Mouse (Mus musculus) heart, embryonic 16.5 days (tissue): ENCODE measurements around the gene Nhlrc4. TPM values are rescaled to one million over a fixed set of nuclear protein-coding genes. Genes with fewer than 3 reads are reported as not detected.
A peak's percentile ranks its signal among the peaks of the same experiment; 100 is the strongest.

Experiments used
- ATAC-seq: fragments of 200-750 bp; cut with Nextera tagmentation; replicated peaks from 2 replicates; pipeline ENCODE4 v1.8.0; 2017; ENCODE audit warnings: moderate number of reproducible peaks; ENCODE audit not compliant: insufficient read depth, low FRiP score; ENCODE audit errors: extremely low read depth
- H3K27ac ChIP-seq: fragments of 300-500 bp; sonication (generic); 2 replicates; pipeline ENCODE4 v1.5.1; 2014; ENCODE audit warnings: mild to moderate bottlenecking, low read length, control low read depth, moderate library complexity
- H3K27me3 ChIP-seq: fragments of 300-500 bp; sonication (generic); 2 replicates; pipeline ENCODE4 v1.6.1; 2014; ENCODE audit warnings: low read length, mixed read lengths; ENCODE audit not compliant: control insufficient read depth, insufficient read depth
- H3K36me3 ChIP-seq: fragments of 300-500 bp; sonication (generic); 2 replicates; pipeline ENCODE4 v1.6.1; 2014; ENCODE audit not compliant: control insufficient read depth, insufficient read depth
- H3K4me1 ChIP-seq: fragments of 300-500 bp; sonication (generic); 2 replicates; pipeline ENCODE4 v1.6.1; 2014; ENCODE audit warnings: low read length, mixed read lengths; ENCODE audit not compliant: control insufficient read depth, insufficient read depth
- H3K4me2 ChIP-seq: fragments of 300-500 bp; sonication (generic); 2 replicates; pipeline ENCODE4 v1.6.1; 2014; ENCODE audit warnings: low read depth, mild to moderate bottlenecking, control low read depth, low read length
- H3K4me3 ChIP-seq: fragments of 300-500 bp; sonication (generic); 2 replicates; pipeline ENCODE4 v1.5.1; 2014; ENCODE audit warnings: mild to moderate bottlenecking, control low read depth, low read length
- H3K9ac ChIP-seq: fragments of 300-500 bp; sonication (generic); 2 replicates; pipeline ENCODE4 v1.6.1; 2014; ENCODE audit warnings: low read length, control low read depth
- H3K9me3 ChIP-seq: fragments of 300-500 bp; sonication (generic); replicated peaks from 2 replicates; pipeline ENCODE4 v1.6.1; 2016; ENCODE audit warnings: low read length; ENCODE audit not compliant: control insufficient read depth
- WGBS: fragments of 180-500 bp; shearing (Covaris S2); extraction: QIAGEN DNeasy Blood & Tissue Kit; methylation state at CpG from one replicate; pipeline ENCODE4 v1.1.7; 2014; 5-methylcytosine and 5-hydroxymethylcytosine counted together
- polyA plus RNA-seq: library from polyadenylated mRNA; unstranded; fragments of >200 nt; fragmentation: Nextera tagmentation; extraction: Ambion mirVana; gene quantifications from 2 replicates; pipeline ENCODE4 v1.2.1, GENCODE M21; 2015

Gene Nhlrc4
- polyA plus RNA-seq, 1 experiment from 2014 or later, result 0.11 TPM

DNA sequence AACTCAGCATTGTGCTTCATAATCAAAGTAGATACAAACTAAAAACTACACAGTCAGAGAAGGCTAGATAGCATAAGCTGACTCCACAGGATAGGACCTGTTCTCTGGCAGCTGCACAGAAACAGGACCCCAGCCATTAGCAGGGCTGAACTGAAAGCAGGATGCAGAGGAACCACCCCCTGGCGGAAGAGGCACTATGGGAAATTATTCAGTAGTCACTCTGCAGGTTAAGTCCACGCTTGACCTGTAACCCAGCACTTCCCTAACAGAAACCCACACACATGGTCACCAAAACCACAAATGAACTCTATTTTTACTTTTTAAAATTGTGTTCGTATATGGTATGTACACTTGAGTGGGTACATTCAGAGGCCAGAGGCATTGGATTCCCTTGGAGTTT lies 41.7 kb downstream of the Nhlrc4 start:
- Histone ChIP-seq H3K4me1 (no peaks in the 10 kb centered on the region), H3K9me3 (no peaks in the 10 kb centered on the region), H3K9ac (no peak overlapping the region), H3K4me3 (no peak overlapping the region), H3K27me3 (no peaks in the 10 kb centered on the region), H3K27ac (no peak overlapping the region), H3K36me3 (0 out of 2 replicates have a peak, but pooled peaks cover 5% of the 10 kb centered on the region), H3K4me2 (no peak overlapping the region)
- WGBS, result 78% methylated on average over 3 of the region's 3 CpGs
- ATAC-seq, result no peak

DNA sequence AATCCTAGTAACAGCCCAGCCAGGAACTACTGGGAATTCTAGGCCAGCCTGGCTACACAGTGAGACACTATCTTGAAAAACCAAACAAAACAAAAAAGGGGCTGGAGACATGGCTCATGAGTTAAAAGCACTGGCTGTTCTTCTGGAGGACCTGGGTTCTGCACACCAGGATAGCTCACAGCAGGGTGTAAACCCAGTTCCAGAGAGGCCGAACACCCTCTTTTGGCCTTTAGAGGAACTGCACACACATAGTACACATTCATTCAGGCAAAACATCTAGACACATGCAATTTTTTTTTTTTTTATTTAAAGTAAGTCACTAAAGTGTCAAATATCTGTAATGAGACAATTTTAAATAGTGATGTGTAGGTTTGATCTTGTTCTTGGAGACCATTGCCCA lies 44.6 kb downstream of the Nhlrc4 start:
- no peak overlapping the region for H3K9ac ChIP-seq
- no peak overlapping the region for H3K27ac ChIP-seq
- H3K4me3 ChIP-seq, result no peak overlapping the region
- H3K27me3 ChIP-seq, result no peaks in the 10 kb centered on the region
- H3K4me1 ChIP-seq, result no peaks in the 10 kb centered on the region
- H3K4me2 ChIP-seq, result no peak overlapping the region
- WGBS, result 95% methylated on average over 1 of the region's 1 CpGs
- no peak for ATAC-seq
- no peaks in the 10 kb centered on the region for H3K9me3 ChIP-seq
- H3K36me3 ChIP-seq, result 0 out of 2 replicates have a peak, but pooled peaks cover 5% of the 10 kb centered on the region

DNA sequence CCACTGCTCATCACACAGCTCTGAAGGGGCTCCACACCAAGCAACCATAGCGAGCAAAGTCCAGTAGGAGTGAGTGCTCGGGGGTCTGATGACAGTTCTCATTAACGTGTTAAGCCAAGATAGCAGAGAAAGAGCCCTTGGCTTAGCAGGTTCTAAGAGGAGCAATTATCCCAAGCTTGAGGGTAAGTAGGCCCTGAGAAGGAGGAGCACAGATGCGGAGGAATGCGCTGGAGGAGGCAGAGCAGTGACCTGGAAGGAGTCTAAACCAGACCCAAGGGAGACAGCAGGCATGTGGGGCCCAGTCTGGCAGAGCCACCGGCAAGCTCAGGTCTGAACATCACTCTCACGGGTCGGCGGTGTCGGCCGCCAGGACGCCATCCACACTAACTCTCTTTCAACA lies 48.9 kb downstream of the Nhlrc4 start:
- Histone ChIP-seq H3K9ac (no peak overlapping the region), H3K4me2 (no peak overlapping the region), H3K4me3 (no peak overlapping the region), H3K27ac (no peak overlapping the region), H3K9me3 (no peaks in the 10 kb centered on the region), H3K36me3 (0 out of 2 replicates have a peak, but pooled peaks cover 5% of the 10 kb centered on the region), H3K27me3 (no peaks in the 10 kb centered on the region), H3K4me1 (0 out of 2 replicates have a peak, but pooled peaks cover 2% of the 10 kb centered on the region)
- no peak for ATAC-seq
- WGBS, result 58% methylated on average over 12 of the region's 12 CpGs

DNA sequence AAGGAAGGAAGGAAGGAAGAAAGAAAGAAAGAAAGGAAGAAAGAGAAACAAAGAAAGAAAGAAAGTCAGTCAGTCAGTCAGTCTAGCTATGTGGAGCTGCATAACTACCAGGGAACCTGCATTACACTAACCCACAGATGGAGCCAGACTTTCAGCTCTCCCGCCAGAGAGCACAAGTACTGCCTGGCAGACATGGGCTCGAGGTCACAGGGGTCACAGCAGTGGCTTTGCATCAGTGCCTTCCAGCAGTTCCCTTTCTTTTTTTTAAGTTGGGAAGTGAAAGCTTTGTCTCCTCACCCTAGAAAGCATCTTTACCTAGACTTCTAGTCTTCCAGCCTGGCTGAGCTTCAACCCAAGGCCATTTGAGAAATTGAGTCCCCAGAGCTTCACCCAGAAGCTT lies 49.3 kb downstream of the Nhlrc4 start:
- no peak for ATAC-seq
- WGBS, result 38% methylated on average over 2 of the region's 2 CpGs
- Histone ChIP-seq H3K4me2 (no peak overlapping the region), H3K9me3 (no peaks in the 10 kb centered on the region), H3K9ac (no peak overlapping the region), H3K36me3 (0 out of 2 replicates have a peak, but pooled peaks cover 4% of the 10 kb centered on the region), H3K27ac (no peak overlapping the region), H3K4me1 (0 out of 2 replicates have a peak, but pooled peaks cover 2% of the 10 kb centered on the region), H3K4me3 (no peak overlapping the region), H3K27me3 (no peaks in the 10 kb centered on the region)

DNA sequence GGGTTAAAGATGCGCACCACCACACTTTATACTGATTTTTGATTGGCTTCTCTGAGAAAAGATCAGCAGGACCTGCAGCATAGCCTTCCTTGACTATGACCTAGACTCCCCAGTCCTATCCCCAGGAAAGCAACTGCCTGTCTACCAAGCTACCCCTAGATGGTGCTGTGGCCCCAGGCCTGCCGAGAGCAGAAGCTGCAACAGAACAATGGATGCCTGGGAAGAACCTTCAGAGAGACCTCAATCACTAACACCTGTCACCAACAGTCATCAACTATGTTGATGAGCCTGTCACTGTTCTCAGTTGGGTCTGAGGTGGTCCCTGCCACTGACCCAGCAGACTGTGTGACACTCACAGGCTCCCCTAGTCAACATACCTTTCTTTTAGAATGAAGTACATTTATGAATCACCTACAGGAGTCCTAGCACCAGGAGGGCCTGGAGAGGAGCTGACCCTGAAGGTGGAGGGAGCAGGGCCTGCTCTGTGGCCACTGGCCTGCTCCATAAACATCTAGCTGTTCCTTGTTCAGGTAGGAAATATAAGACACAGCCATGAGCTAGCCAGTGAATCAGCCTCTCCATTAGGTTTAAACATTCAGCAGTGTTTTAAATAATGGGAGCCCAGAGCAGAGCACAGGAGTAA lies 50.7 kb downstream of the Nhlrc4 start:
- H3K36me3 ChIP-seq, result 0 out of 2 replicates have a peak, but pooled peaks cover 7% of the 10 kb centered on the region
- 34% methylated on average over 2 of the region's 2 CpGs for WGBS
- H3K9ac ChIP-seq, result no peak overlapping the region
- no peaks in the 10 kb centered on the region for H3K9me3 ChIP-seq
- no peak overlapping the region for H3K4me2 ChIP-seq
- peak; percentile 83 for ATAC-seq
- 0 out of 2 replicates have a peak, but pooled peaks cover 2% of the 10 kb centered on the region for H3K4me1 ChIP-seq
- no peaks in the 10 kb centered on the region for H3K27me3 ChIP-seq
- H3K27ac ChIP-seq, result no peak overlapping the region
- no peak overlapping the region for H3K4me3 ChIP-seq

Other genes starting within 250 kb of the Nhlrc4 start
- 0.60 and 2.2 TPM in 2 replicates for gene Gng13, start 227.8 kb downstream of the Nhlrc4 start, polyA plus RNA-seq
- 16.7 and 17.2 TPM in 2 replicates for gene Chtf18, start 217.5 kb downstream of the Nhlrc4 start, polyA plus RNA-seq
- 12.7 and 13.7 TPM in 2 replicates for gene Rpusd1, start 217.3 kb downstream of the Nhlrc4 start, polyA plus RNA-seq
- 0.16 TPM in 2 replicates for gene Mslnl, start 208.9 kb downstream of the Nhlrc4 start, polyA plus RNA-seq
- gene Msln, start 190.6 kb downstream of the Nhlrc4 start, polyA plus RNA-seq, result 50.0 and 51.1 TPM in 2 replicates
- gene Narfl, start 171.2 kb downstream of the Nhlrc4 start, polyA plus RNA-seq, result 38.3 and 39.7 TPM in 2 replicates
- gene Haghl, start 159.3 kb downstream of the Nhlrc4 start, polyA plus RNA-seq, result 51.4 and 55.2 TPM in 2 replicates
- gene Ccdc78, start 158.4 kb downstream of the Nhlrc4 start, polyA plus RNA-seq, result 0.53 and 0.80 TPM in 2 replicates
- 65.1 and 68.9 TPM in 2 replicates for gene Fam173a, start 152.1 kb downstream of the Nhlrc4 start, polyA plus RNA-seq
- 0.26 and 0.54 TPM in 2 replicates for gene AC134908.4, start 149.3 kb downstream of the Nhlrc4 start, polyA plus RNA-seq
- 25.6 and 26.9 TPM in 2 replicates for gene Metrn, start 147.8 kb downstream of the Nhlrc4 start, polyA plus RNA-seq
- 0.75 and 0.81 TPM in 2 replicates for gene Fbxl16, start 135.9 kb downstream of the Nhlrc4 start, polyA plus RNA-seq
- 18.7 and 19.8 TPM in 2 replicates for gene Wdr24, start 121.3 kb downstream of the Nhlrc4 start, polyA plus RNA-seq
- gene Jmjd8, start 116.1 kb downstream of the Nhlrc4 start, polyA plus RNA-seq, result 35.0 and 36.6 TPM in 2 replicates
- gene Stub1, start 111.6 kb downstream of the Nhlrc4 start, polyA plus RNA-seq, result 292 and 304 TPM in 2 replicates
- gene Rhbdl1, start 107.7 kb downstream of the Nhlrc4 start, polyA plus RNA-seq, result 1.6 and 1.7 TPM in 2 replicates
- 2.0 and 2.5 TPM in 2 replicates for gene Gm20683, start 103.2 kb downstream of the Nhlrc4 start, polyA plus RNA-seq
- 31.6 and 32.7 TPM in 2 replicates for gene Rhot2, start 100.1 kb downstream of the Nhlrc4 start, polyA plus RNA-seq
- gene Wdr90, start 83.5 kb downstream of the Nhlrc4 start, polyA plus RNA-seq, result 13.1 and 15.0 TPM in 2 replicates
- gene Mcrip2, start 76.2 kb downstream of the Nhlrc4 start, polyA plus RNA-seq, result 225 and 234 TPM in 2 replicates
- 35.1 and 37.1 TPM in 2 replicates for gene Mettl26, start 69.9 kb downstream of the Nhlrc4 start, polyA plus RNA-seq
- gene Wfikkn1, start 64.1 kb downstream of the Nhlrc4 start, polyA plus RNA-seq, result 0.30 and 0.41 TPM in 2 replicates
- gene Rab40c, start 25.2 kb downstream of the Nhlrc4 start, polyA plus RNA-seq, result 14.5 and 18.7 TPM in 2 replicates
- gene Pigq, start within 50 bp of the Nhlrc4 start, polyA plus RNA-seq, result 59.3 and 66.0 TPM in 2 replicates
- gene A930017K11Rik, start 7.6 kb upstream of the Nhlrc4 start, polyA plus RNA-seq, result 0.11 TPM in 1 of 2 replicates, not detected in the other
- gene Capn15, start 40.8 kb upstream of the Nhlrc4 start, polyA plus RNA-seq, result 12.0 and 14.5 TPM in 2 replicates
- gene Rab11fip3, start 124.6 kb upstream of the Nhlrc4 start, polyA plus RNA-seq, result 8.2 and 13.6 TPM in 2 replicates
- gene Decr2, start 145.4 kb upstream of the Nhlrc4 start, polyA plus RNA-seq, result 40.1 and 40.8 TPM in 2 replicates
- 55.3 and 56.2 TPM in 2 replicates for gene Nme4, start 150.6 kb upstream of the Nhlrc4 start, polyA plus RNA-seq
- 0.87 and 1.0 TPM in 2 replicates for gene Tmem8, start 168.3 kb upstream of the Nhlrc4 start, polyA plus RNA-seq
- gene Mrpl28, start 178.5 kb upstream of the Nhlrc4 start, polyA plus RNA-seq, result 221 and 232 TPM in 2 replicates
- gene Axin1, start 193.7 kb upstream of the Nhlrc4 start, polyA plus RNA-seq, result 4.6 and 4.7 TPM in 2 replicates